8 mouse cellular contexts compared by ENCODE assay signal in genomic region chr17:45723732-45724573, GRCm38 (mm10). TPM values are rescaled to one million over a fixed set of nuclear protein-coding genes. Genes with fewer than 3 reads are reported as not detected.
DNase-seq lines count a peak whose midpoint lies in the region; ATAC-seq lines count a peak whose summit lies in the region.

No protein-coding gene starts in this region.

- H3K36me3 ChIP-seq in forebrain, embryonic 12.5 days (replicated peaks), result no peaks in the 10 kb centered on the region

- 4% methylated on average over 25 of the region's 25 CpGs for WGBS in forebrain, embryonic 12.5 days

- H3K4me1 ChIP-seq in forebrain, embryonic 12.5 days, result peaks cover 14% of the 10 kb centered on the region

- H3K4me3 ChIP-seq in forebrain, embryonic 12.5 days (replicated peaks), result peak overlapping the region; percentile 50

- peak; percentile 63 for ATAC-seq in cerebellum, adult (ENCODE audit: insufficient number of reproducible peaks, low FRiP score, low TSS enrichment)
- peak; percentile 76 for ATAC-seq in forebrain, embryonic 12.5 days (ENCODE audit: low FRiP score)
- peak; percentile 85 to 87 for ATAC-seq in hematopoietic stem cell, adult 5-6 weeks (replicated peaks in 1 of 2; ENCODE audit: insufficient read depth in 1 of 2, low FRiP score in 2 of 2, low TSS enrichment in 1 of 2, low read depth in 1 of 2, poor library complexity in 2 of 2, severe bottlenecking in 2 of 2)

- H3K27me3 ChIP-seq in forebrain, embryonic 12.5 days, result peaks cover 2% of the 10 kb centered on the region; the same call in 1 of the 2 replicates

- peak overlapping the region; percentile 57 for H3K4me2 ChIP-seq in forebrain, embryonic 12.5 days

- peak overlapping the region; percentile 79 for H3K27ac ChIP-seq in forebrain, embryonic 12.5 days

- peak; percentile 94 for DNase-seq in MN1 (ENCODE audit: low spot score)
- DNase-seq in layer of hippocampus, adult 9-11 months, result peak; percentile 59
- peak; percentile 89 for DNase-seq in lung, postnatal 14 days
- peak; percentile 97 for DNase-seq in retina, embryonic 14.5 days (ENCODE audit: low spot score)
- DNase-seq in urinary bladder, adult 18-20 months (ENCODE audit: low spot score in 2 of 2), result peak; percentile 65 to 78

- H3K9me3 ChIP-seq in forebrain, embryonic 12.5 days, result no peaks in the 10 kb centered on the region

- H3K9ac ChIP-seq in forebrain, embryonic 12.5 days, result peak overlapping the region; percentile 70

RNA-seq across cellular contexts. Expression of gene 1600014C23Rik, which starts 9.7 kb away (rescaled TPM):
- polyA plus RNA-seq in forebrain, embryonic 12.5 days (2016; fragmentation: Nextera tagmentation; extraction: Ambion mirVana), result 0.83 TPM in 1 of 2 replicates, not detected in the other
- not detected in 2 replicates for total RNA-seq in hematopoietic stem cell, adult 5-6 weeks (2017)

RNA-seq across cellular contexts. Expression of gene Tmem63b, which starts 37.2 kb away (rescaled TPM):
- polyA plus RNA-seq in forebrain, embryonic 12.5 days (2016; fragmentation: Nextera tagmentation; extraction: Ambion mirVana), result 85.7 and 89.3 TPM in 2 replicates
- 5.3 and 7.6 TPM in 2 replicates for total RNA-seq in hematopoietic stem cell, adult 5-6 weeks (2017)

RNA-seq across cellular contexts. Expression of gene Mrpl14, which starts 37.8 kb away (rescaled TPM):
- polyA plus RNA-seq in forebrain, embryonic 12.5 days (2016; fragmentation: Nextera tagmentation; extraction: Ambion mirVana), result 98.8 and 112 TPM in 2 replicates
- 13.2 and 21.9 TPM in 2 replicates for total RNA-seq in hematopoietic stem cell, adult 5-6 weeks (2017)

Comparison
In these comparisons a context has a peak if more than half of its experiments do, and no peak if none do; other contexts are left out.
1. Peak in every context shown above with its lines: DNase-seq, ATAC-seq, H3K4me3 ChIP-seq and H3K27ac ChIP-seq.